Mouse (Mus musculus) ES-Bruce4 (cell line): ENCODE results near the gene Kdm3a.

ENCODE experiments used
- CTCF ChIP-seq: IDR thresholded peaks from one replicate; pipeline ENCODE4 v1.8.1; 2011; ENCODE audit warnings: low read depth, low read length
- EP300 ChIP-seq: IDR thresholded peaks from 2 replicates; pipeline ENCODE4 v1.6.1; 2011; ENCODE audit warnings: low read depth, low read length; ENCODE audit not compliant: insufficient read depth
- POLR2A ChIP-seq: IDR thresholded peaks from one replicate; pipeline ENCODE4 v1.8.1; 2011; ENCODE audit warnings: low read length; ENCODE audit not compliant: insufficient read depth

- no peak for TF ChIP-seq CTCF
- no peak for TF ChIP-seq POLR2A
- no peak for TF ChIP-seq EP300
Observed at GRCm38 (mm10) chr6:71613225-71613624, 19.6 kb downstream of the Kdm3a start.
